Mouse (Mus musculus): ENCODE measurements at regions not wholly inside any gene's neighbourhood (a gene's known extent, or its start where the extent isn't known, plus 50 kb on each side); places are given as distances from the start of the nearest gene placed in this dataset.

DNA sequence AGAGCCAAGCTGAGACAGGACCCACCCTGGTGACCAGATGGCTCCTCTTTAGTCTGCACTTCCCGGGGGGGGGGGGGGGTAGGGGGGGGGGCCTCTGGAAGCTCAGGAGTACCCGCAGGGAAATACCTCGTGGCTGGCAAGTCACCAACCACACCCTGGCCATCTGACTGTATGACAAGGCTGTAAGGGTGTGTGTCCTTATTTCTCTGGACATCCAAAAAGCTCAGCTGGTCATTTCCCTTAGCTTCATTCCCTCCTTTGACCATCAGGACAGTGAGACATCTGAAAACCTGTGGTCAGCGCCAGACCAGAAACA lies 329.9 kb upstream of the Jarid2 start:
- Histone ChIP-seq H3K27ac (no peak overlapping the region), H3K27me3 (no peaks in the 10 kb centered on the region), H3K9ac (no peak overlapping the region), H3K4me1 (replicated peaks) (no peaks in the 10 kb centered on the region), H3K4me3 (replicated peaks) (no peak overlapping the region), H3K36me3 (no peaks in the 10 kb centered on the region), H3K4me2 (no peak overlapping the region), H3K9me3 (replicated peaks) (no peaks in the 10 kb centered on the region)
- no peak for DNase-seq
- 62% methylated on average over 3 of the region's 4 CpGs for WGBS (ENCODE audit: insufficient replicate concordance)
- ATAC-seq (ENCODE audit: low read depth) = no peak

DNA sequence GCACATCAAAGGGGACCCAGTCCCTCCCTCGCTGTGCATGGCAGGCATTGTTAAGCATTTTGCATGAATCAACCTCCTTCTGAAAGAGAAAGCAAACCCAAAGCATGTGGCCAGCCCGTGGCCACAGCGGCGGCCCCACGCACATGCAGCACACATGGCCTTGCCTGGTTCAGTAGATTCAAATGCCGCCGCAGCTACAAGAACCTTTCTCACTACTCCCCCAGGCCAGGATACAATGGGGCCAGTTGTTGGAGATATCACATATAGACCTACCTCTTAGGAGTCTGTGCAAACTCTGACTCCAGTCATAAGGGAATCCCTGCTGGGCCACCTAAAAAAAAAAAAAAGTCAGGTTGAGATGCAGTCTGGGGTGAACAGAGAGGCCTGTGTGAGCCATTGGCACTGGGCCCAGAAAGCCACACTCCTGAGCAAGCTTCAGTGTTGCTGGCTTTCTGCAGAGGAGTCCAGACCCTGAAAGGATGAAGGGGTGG lies 329.4 kb upstream of the Jarid2 start:
- Histone ChIP-seq H3K27ac (no peak overlapping the region), H3K27me3 (no peaks in the 10 kb centered on the region), H3K4me2 (no peak overlapping the region), H3K4me1 (replicated peaks) (no peaks in the 10 kb centered on the region), H3K36me3 (no peaks in the 10 kb centered on the region), H3K4me3 (replicated peaks) (no peak overlapping the region), H3K9ac (no peak overlapping the region), H3K9me3 (replicated peaks) (no peaks in the 10 kb centered on the region)
- DNase-seq (no peak), ATAC-seq (ENCODE audit: low read depth) (no peak)
- 80% methylated on average over 7 of the region's 7 CpGs for WGBS (ENCODE audit: insufficient replicate concordance)

DNA sequence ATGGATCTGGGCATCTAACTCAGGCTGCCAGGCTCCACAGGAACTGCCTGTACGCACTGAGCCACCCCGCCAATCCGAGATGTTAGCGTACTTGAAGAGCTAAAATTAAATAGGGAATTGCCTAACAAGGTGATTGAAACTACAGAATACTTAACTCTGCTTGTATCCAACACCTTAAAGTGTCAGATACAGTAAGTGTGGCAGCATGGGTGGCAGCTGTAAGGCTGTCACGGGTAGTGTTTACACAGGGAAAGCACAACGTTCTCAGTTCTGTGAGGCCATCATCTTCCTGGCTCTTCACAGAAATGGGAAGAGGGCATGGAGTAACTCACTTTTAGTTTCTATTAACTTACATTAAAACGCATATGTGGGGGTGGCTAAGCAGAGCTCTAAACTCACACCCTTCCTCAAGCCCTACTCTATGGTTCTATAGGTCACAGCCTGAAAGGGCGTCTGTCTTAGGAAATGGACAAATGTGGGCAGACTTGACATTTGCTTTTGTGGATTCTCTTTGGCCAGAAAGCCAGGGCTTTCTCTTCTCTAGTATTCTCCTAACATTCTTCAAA lies 325.2 kb upstream of the Jarid2 start:
- 74% methylated on average over 8 of the region's 8 CpGs for WGBS (ENCODE audit: insufficient replicate concordance)
- no peaks in the 10 kb centered on the region for H3K36me3 ChIP-seq
- no peak overlapping the region for H3K4me2 ChIP-seq
- no peak for ATAC-seq (ENCODE audit: low read depth)
- H3K27me3 ChIP-seq = no peaks in the 10 kb centered on the region
- H3K9ac ChIP-seq = no peak overlapping the region
- H3K4me1 ChIP-seq (replicated peaks) = no peaks in the 10 kb centered on the region; the same call in 1 of the 2 replicates
- no peak overlapping the region for H3K27ac ChIP-seq
- no peak overlapping the region for H3K4me3 ChIP-seq (replicated peaks)
- no peak for DNase-seq
- H3K9me3 ChIP-seq (replicated peaks) = no peaks in the 10 kb centered on the region

DNA sequence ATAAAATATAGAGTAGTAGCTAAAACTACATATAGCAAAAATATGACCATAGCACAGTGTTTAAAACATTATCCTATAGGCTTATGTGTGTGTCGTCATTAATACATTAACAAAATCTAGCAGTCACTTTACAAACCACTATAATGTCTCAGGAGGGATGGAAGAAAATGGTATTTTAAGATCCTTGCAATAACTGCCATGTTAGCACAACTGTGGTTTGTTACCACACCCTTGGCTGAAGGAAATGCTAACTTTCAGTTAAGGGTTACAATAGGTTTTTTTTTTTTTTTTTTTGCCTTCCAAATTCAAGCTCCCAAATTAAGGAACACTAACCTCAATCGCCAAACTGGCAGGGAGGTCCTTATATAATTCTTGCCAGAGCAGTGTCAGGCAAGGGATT lies 322.0 kb upstream of the Jarid2 start:
- H3K4me2 ChIP-seq = no peak overlapping the region
- H3K36me3 ChIP-seq = no peaks in the 10 kb centered on the region
- no peaks in the 10 kb centered on the region for H3K27me3 ChIP-seq
- H3K9me3 ChIP-seq (replicated peaks) = no peaks in the 10 kb centered on the region
- H3K27ac ChIP-seq = no peak overlapping the region
- H3K4me1 ChIP-seq (replicated peaks) = peaks cover 7% of the 10 kb centered on the region; the same call in 1 of the 2 replicates
- ATAC-seq (ENCODE audit: low read depth) (no peak), DNase-seq (no peak)
- 66% methylated on average over 2 of the region's 2 CpGs for WGBS (ENCODE audit: insufficient replicate concordance)
- H3K4me3 ChIP-seq (replicated peaks) = no peak overlapping the region
- H3K9ac ChIP-seq = no peak overlapping the region

GRCm38 (mm10) chr13:44408619-44408959 lies 320.7 kb upstream of the Jarid2 start:
- H3K4me3 ChIP-seq (replicated peaks) = no peak overlapping the region
- no peak overlapping the region for H3K9ac ChIP-seq
- H3K27ac ChIP-seq = 0 out of 2 replicates have a peak overlapping the region, but pooled peaks have one; percentile 43
- no peaks in the 10 kb centered on the region for H3K27me3 ChIP-seq
- no peak overlapping the region for H3K4me2 ChIP-seq
- no peak for DNase-seq
- H3K4me1 ChIP-seq (replicated peaks) = peaks cover 7% of the 10 kb centered on the region; the same call in 1 of the 2 replicates
- H3K36me3 ChIP-seq = no peaks in the 10 kb centered on the region
- WGBS (ENCODE audit: insufficient replicate concordance) = 68% methylated on average over 6 of the region's 6 CpGs
- no peak for ATAC-seq (ENCODE audit: low read depth)
- H3K9me3 ChIP-seq (replicated peaks) = no peaks in the 10 kb centered on the region

DNA sequence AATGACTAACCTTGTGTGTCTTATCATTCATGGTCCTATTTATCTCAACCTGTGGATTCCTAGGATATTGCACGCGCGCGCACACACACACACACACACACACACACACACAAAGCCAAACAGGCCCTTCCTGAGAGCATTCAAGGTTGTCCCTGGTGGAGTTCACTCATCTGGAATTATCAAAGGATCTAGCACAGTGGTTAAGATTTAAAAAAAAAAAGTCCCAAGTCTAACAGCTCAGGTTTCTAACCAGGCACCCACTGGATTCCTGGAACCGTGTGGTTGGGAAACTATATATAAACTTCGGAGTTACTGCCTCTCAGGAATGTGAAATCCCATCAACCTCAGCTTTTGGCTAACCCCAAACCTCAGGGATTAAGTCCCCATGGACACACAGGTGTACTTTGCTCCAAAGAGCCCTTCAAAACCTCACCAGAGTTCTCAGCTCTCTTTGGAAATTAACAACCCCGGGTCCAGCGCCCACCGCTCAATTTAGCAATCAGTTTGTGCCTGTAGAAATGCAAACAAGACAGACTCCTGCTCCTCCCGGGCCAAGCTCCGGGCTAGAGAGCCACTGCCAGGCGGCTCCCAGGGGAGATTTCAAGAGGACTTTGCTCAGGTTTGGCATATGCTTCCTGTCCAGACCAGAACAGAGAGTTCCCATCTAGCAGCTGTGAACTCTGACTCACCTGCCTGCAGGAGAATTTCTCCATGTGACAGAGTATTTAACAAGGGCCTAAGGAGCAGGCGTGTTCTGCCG lies 320.1 kb upstream of the Jarid2 start:
- no peaks in the 10 kb centered on the region for H3K27me3 ChIP-seq
- H3K9me3 ChIP-seq (replicated peaks) = no peaks in the 10 kb centered on the region
- no peak overlapping the region for H3K4me2 ChIP-seq
- peaks cover 7% of the 10 kb centered on the region; the same call in 1 of the 2 replicates for H3K4me1 ChIP-seq (replicated peaks)
- no peak for DNase-seq
- no peaks in the 10 kb centered on the region for H3K36me3 ChIP-seq
- peak; percentile 68 for ATAC-seq (ENCODE audit: low read depth)
- no peak overlapping the region for H3K4me3 ChIP-seq (replicated peaks)
- peak overlapping the region; percentile 43; the same call in 1 of the 2 replicates for H3K27ac ChIP-seq
- no peak overlapping the region for H3K9ac ChIP-seq
- 64% methylated on average over 14 of the region's 14 CpGs for WGBS (ENCODE audit: insufficient replicate concordance)

- 68% methylated on average over 5 of the region's 5 CpGs for WGBS (ENCODE audit: insufficient replicate concordance)
- no peak overlapping the region for H3K4me3 ChIP-seq (replicated peaks)
- H3K27me3 ChIP-seq = no peaks in the 10 kb centered on the region
- no peak overlapping the region for H3K4me2 ChIP-seq
- peaks cover 7% of the 10 kb centered on the region; the same call in 1 of the 2 replicates for H3K4me1 ChIP-seq (replicated peaks)
- DNase-seq (no peak), ATAC-seq (ENCODE audit: low read depth) (no peak)
- H3K9ac ChIP-seq = no peak overlapping the region
- H3K27ac ChIP-seq = peak overlapping the region; percentile 0; the same call in 1 of the 2 replicates
- no peaks in the 10 kb centered on the region for H3K36me3 ChIP-seq
- H3K9me3 ChIP-seq (replicated peaks) = no peaks in the 10 kb centered on the region
Observed at GRCm38 (mm10) chr13:44409720-44410047, 319.6 kb upstream of the Jarid2 start.

DNA sequence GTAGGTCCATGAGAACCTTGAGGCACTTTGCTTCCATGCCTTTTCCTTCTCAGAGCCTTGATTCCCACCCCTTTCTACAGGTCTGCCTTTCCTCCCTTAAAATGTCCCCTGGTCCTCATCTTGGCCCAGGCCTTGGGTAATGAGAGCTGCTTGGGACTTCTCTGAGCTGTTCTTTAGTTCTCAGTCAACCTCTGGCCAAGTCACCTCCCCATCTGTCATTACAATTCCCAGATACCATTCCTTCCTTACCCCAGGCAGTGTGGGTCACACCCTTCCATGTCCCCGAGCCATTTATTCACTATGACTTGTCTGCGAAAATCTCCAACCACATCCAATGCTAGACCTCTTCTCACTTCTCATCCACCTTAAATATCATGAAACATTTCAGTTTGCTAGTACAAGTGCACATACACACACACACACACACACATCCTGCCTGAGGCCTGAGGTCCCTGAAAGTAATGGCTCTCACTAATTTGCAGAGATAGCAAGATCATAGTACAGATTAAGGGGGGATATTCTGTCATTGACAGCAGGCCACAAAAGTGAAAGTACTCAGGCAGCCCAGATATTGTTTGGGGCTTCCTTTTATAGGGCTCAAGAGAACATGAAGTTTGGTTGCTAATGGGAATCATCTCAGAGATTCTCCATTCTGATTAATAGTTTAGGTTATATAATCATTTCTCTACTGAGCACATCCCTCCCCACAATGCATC lies 317.3 kb upstream of the Jarid2 start:
- Histone ChIP-seq H3K4me2 (no peak overlapping the region), H3K4me3 (replicated peaks) (no peak overlapping the region), H3K4me1 (replicated peaks) (peaks cover 18% of the 10 kb centered on the region), H3K9ac (no peak overlapping the region), H3K9me3 (replicated peaks) (no peaks in the 10 kb centered on the region), H3K36me3 (no peaks in the 10 kb centered on the region), H3K27me3 (no peaks in the 10 kb centered on the region), H3K27ac (no peak overlapping the region)
- ATAC-seq (ENCODE audit: low read depth) (no peak), DNase-seq (no peak)
- 72% methylated on average over 2 of the region's 2 CpGs for WGBS (ENCODE audit: insufficient replicate concordance)

GRCm38 (mm10) chr13:44413305-44413704 lies 316.0 kb upstream of the Jarid2 start:
- no peak for ATAC-seq (ENCODE audit: low read depth)
- no peak overlapping the region for H3K4me3 ChIP-seq (replicated peaks)
- H3K4me1 ChIP-seq (replicated peaks) = peaks cover 21% of the 10 kb centered on the region
- H3K36me3 ChIP-seq = no peaks in the 10 kb centered on the region
- WGBS (ENCODE audit: insufficient replicate concordance) = 60% methylated on average over 9 of the region's 9 CpGs
- H3K9me3 ChIP-seq (replicated peaks) = no peaks in the 10 kb centered on the region
- H3K9ac ChIP-seq = no peak overlapping the region
- DNase-seq = no peak
- no peaks in the 10 kb centered on the region for H3K27me3 ChIP-seq
- H3K4me2 ChIP-seq = no peak overlapping the region
- H3K27ac ChIP-seq = no peak overlapping the region

DNA sequence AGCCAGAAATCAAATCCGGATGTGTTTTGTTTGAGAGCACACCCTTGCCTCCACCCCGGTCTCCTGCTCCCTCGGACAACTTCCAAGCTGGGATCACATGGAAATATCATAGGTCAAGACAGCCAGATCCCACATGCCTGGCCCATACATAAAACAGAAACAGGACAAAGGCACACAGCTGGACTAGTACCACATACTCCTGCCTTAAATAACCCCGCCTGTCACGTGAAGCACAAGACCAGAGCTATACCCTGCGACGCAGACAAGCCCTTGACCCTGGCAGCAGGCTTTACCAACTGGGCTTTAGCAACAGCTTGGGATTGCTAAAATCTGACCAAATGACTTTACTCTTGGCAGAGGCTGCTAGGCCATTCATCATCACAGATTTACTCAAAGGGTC lies 313.3 kb upstream of the Jarid2 start:
- no peak for ATAC-seq (ENCODE audit: low read depth)
- no peak overlapping the region for H3K27ac ChIP-seq

GRCm38 (mm10) chr13:44416986-44417385 lies 312.3 kb upstream of the Jarid2 start:
- Histone ChIP-seq H3K36me3 (no peaks in the 10 kb centered on the region), H3K27ac (no peak overlapping the region), H3K4me1 (replicated peaks) (peaks cover 22% of the 10 kb centered on the region), H3K4me2 (no peak overlapping the region), H3K27me3 (no peaks in the 10 kb centered on the region), H3K4me3 (replicated peaks) (no peak overlapping the region), H3K9ac (no peak overlapping the region), H3K9me3 (replicated peaks) (no peaks in the 10 kb centered on the region)
- WGBS (ENCODE audit: insufficient replicate concordance) = 14% methylated on average over 8 of the region's 8 CpGs
- DNase-seq (no peak), ATAC-seq (ENCODE audit: low read depth) (no peak)

More for the DNA sequence above, 313.3 kb upstream of the Jarid2 start:
- DNase-seq = no peak
- H3K9me3 ChIP-seq (replicated peaks) = no peaks in the 10 kb centered on the region
- H3K27me3 ChIP-seq = no peaks in the 10 kb centered on the region
- no peaks in the 10 kb centered on the region for H3K36me3 ChIP-seq
- no peak overlapping the region for H3K9ac ChIP-seq
- no peak overlapping the region for H3K4me2 ChIP-seq
- 75% methylated on average over 7 of the region's 7 CpGs for WGBS (ENCODE audit: insufficient replicate concordance)
- H3K4me3 ChIP-seq (replicated peaks) = no peak overlapping the region
- peaks cover 22% of the 10 kb centered on the region for H3K4me1 ChIP-seq (replicated peaks)
